Mouse (Mus musculus): ENCODE results near the gene Chuk. TPM values are rescaled to one million over a fixed set of nuclear protein-coding genes. Genes with fewer than 3 reads are reported as not detected.

Chuk gene
- polyA plus RNA-seq, 1 experiment from 2014 or later, result 65.8 TPM

GRCm38 (mm10) chr19:44100840-44101239 lies 6.4 kb downstream of the Chuk start:
- Histone ChIP-seq H3K36me3 (peaks cover 40% of the 10 kb centered on the region), H3K9ac (replicated peaks) (no peak overlapping the region), H3K9me3 (0 out of 2 replicates have a peak, but pooled peaks cover 2% of the 10 kb centered on the region), H3K27me3 (no peaks in the 10 kb centered on the region), H3K4me3 (no peak overlapping the region), H3K4me1 (0 out of 2 replicates have a peak, but pooled peaks cover 8% of the 10 kb centered on the region), H3K27ac (replicated peaks) (no peak overlapping the region), H3K4me2 (replicated peaks) (no peak overlapping the region)
- ATAC-seq (ENCODE audit: low FRiP score, low read depth), result no peak

- whole genome bisulfite sequencing, result 17% methylated on average over 3 of the region's 3 CpGs
- peaks cover 55% of the 10 kb centered on the region for H3K36me3 ChIP-seq
Observed at GRCm38 (mm10) chr19:44086278-44086677, 21.0 kb downstream of the Chuk start.

DNA sequence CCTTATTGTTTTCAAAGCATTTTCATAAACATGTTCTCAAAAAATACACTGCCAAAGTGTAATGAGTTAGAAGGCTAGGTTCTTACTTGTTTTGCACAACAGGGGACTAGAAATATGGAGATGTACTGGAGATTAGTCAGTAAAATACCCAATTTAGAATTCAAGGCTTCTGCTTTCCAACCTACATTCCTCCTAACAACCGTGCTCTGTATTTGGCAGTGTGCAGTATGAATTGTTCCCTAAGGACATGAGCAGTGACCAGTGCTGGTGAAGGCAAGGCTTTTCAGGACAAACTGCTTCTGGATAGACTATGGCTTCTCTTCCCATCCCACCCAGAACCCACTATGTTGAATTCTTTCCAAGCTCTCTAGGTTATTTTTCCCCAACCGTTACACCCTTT lies 26.4 kb downstream of the Chuk start:
- Histone ChIP-seq H3K36me3 (peaks cover 67% of the 10 kb centered on the region), H3K27ac (replicated peaks) (no peak overlapping the region), H3K4me2 (replicated peaks) (no peak overlapping the region), H3K9ac (replicated peaks) (no peak overlapping the region), H3K9me3 (no peaks in the 10 kb centered on the region), H3K4me1 (no peaks in the 10 kb centered on the region), H3K4me3 (no peak overlapping the region), H3K27me3 (no peaks in the 10 kb centered on the region)
- 81% methylated on average over 2 of the region's 2 CpGs for WGBS
- ATAC-seq (ENCODE audit: low FRiP score, low read depth), result no peak

More at GRCm38 (mm10) chr19:44086278-44086677, 21.0 kb downstream of the Chuk start:
- no peak for ATAC-seq (ENCODE audit: low FRiP score, low read depth)
- 0 out of 2 replicates have a peak, but pooled peaks cover 4% of the 10 kb centered on the region for H3K4me1 ChIP-seq
- no peak overlapping the region for H3K27ac ChIP-seq (replicated peaks)
- H3K4me3 ChIP-seq, result no peak overlapping the region
- no peaks in the 10 kb centered on the region for H3K27me3 ChIP-seq
- no peaks in the 10 kb centered on the region for H3K9me3 ChIP-seq
- H3K4me2 ChIP-seq (replicated peaks), result no peak overlapping the region
- H3K9ac ChIP-seq (replicated peaks), result no peak overlapping the region

DNA sequence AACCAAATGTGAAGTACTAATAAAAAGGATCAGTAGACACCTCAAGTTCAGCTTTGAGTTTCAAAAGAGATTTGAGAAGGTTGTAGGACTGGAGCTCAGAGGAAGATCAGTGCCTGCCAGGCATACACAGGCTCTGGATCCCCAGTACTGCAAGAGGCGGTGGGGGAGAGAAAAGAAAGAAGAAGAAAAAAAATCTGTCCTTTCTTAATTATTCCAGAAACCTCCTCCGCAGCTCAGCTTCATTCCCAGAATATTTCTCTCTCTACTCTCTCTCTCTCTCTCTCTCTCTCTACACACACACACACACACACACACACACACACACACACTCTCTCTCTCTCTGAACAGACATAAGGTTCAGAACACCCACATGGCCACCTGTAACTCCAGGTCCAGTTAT lies 27.3 kb downstream of the Chuk start:
- WGBS, result 85% methylated on average over 2 of the region's 2 CpGs
- H3K36me3 ChIP-seq, result peaks cover 71% of the 10 kb centered on the region
- H3K4me2 ChIP-seq (replicated peaks), result no peak overlapping the region
- H3K27me3 ChIP-seq, result no peaks in the 10 kb centered on the region
- no peak for ATAC-seq (ENCODE audit: low FRiP score, low read depth)
- no peak overlapping the region for H3K4me3 ChIP-seq
- H3K9ac ChIP-seq (replicated peaks), result no peak overlapping the region
- no peaks in the 10 kb centered on the region for H3K4me1 ChIP-seq
- no peak overlapping the region for H3K27ac ChIP-seq (replicated peaks)
- no peaks in the 10 kb centered on the region for H3K9me3 ChIP-seq

DNA sequence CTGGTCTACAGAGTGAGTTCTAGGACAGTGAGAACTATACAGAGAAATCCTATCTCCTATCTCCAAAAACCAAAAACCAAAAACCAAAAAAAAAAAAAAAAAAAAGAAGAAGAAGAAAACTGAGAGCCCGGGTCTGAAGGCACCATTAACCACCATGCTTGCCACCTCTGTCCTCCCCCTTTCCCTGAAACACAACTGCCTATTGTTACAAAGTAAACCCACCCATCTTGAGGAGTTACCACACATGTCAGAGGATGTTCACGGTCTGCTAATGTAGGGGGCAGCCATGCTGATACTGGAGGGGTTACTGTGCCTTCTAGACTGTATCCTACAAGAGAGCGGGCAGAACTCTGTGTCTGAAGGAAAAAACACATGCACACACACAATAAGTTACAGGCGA lies 30.3 kb downstream of the Chuk start:
- H3K9ac ChIP-seq (replicated peaks), result no peak overlapping the region
- H3K4me1 ChIP-seq, result no peaks in the 10 kb centered on the region
- ATAC-seq (ENCODE audit: low FRiP score, low read depth), result no peak
- H3K27ac ChIP-seq (replicated peaks), result no peak overlapping the region
- H3K4me2 ChIP-seq (replicated peaks), result no peak overlapping the region
- no peaks in the 10 kb centered on the region for H3K27me3 ChIP-seq
- peaks cover 59% of the 10 kb centered on the region for H3K36me3 ChIP-seq
- 93% methylated on average over 4 of the region's 4 CpGs for WGBS
- H3K9me3 ChIP-seq, result no peaks in the 10 kb centered on the region
- H3K4me3 ChIP-seq, result no peak overlapping the region

GRCm38 (mm10) chr19:44076457-44076856 lies 30.8 kb downstream of the Chuk start:
- H3K4me2 ChIP-seq (replicated peaks), result no peak overlapping the region
- ATAC-seq (ENCODE audit: low FRiP score, low read depth), result no peak
- H3K27ac ChIP-seq (replicated peaks), result no peak overlapping the region
- H3K9ac ChIP-seq (replicated peaks), result no peak overlapping the region
- H3K36me3 ChIP-seq, result peaks cover 58% of the 10 kb centered on the region
- no peaks in the 10 kb centered on the region for H3K27me3 ChIP-seq
- 90% methylated on average over 9 of the region's 9 CpGs for WGBS
- no peaks in the 10 kb centered on the region for H3K4me1 ChIP-seq
- H3K9me3 ChIP-seq, result no peaks in the 10 kb centered on the region
- H3K4me3 ChIP-seq, result no peak overlapping the region

DNA sequence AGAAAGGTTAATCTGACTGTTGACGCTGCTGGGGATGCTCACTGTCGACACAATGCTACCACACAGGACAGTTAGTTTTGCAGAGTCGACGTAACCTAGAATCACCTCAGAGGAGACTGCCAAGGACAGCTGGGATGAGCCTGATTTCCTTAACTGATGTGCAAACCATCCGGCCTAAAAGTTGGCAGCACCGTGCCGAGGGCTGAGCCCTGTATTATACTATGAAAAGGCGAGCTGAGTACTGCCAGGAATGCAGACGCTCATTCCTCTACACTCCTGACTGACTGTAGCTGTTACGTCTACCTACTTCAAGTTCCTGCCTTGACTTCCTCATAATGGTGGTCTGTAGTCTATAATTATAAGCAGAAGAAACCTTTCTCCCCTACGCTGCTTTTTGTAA lies 32.3 kb downstream of the Chuk start:
- Histone ChIP-seq H3K27me3 (no peaks in the 10 kb centered on the region), H3K36me3 (peaks cover 49% of the 10 kb centered on the region), H3K4me1 (peaks cover 1% of the 10 kb centered on the region; the same call in 1 of the 2 replicates), H3K4me3 (no peak overlapping the region), H3K27ac (replicated peaks) (no peak overlapping the region), H3K9me3 (no peaks in the 10 kb centered on the region), H3K4me2 (replicated peaks) (no peak overlapping the region), H3K9ac (replicated peaks) (no peak overlapping the region)
- WGBS, result 84% methylated on average over 11 of the region's 11 CpGs
- ATAC-seq (ENCODE audit: low FRiP score, low read depth), result no peak

- no peak overlapping the region for H3K27ac ChIP-seq (replicated peaks)
- no peaks in the 10 kb centered on the region for H3K27me3 ChIP-seq
- WGBS, result 64% methylated on average over 5 of the region's 5 CpGs
- no peak overlapping the region for H3K4me2 ChIP-seq (replicated peaks)
- H3K4me3 ChIP-seq, result no peak overlapping the region
- H3K9me3 ChIP-seq, result no peaks in the 10 kb centered on the region
- peaks cover 14% of the 10 kb centered on the region for H3K36me3 ChIP-seq
- no peak overlapping the region for H3K9ac ChIP-seq (replicated peaks)
- H3K4me1 ChIP-seq, result peaks cover 12% of the 10 kb centered on the region
- ATAC-seq (ENCODE audit: low FRiP score, low read depth), result no peak
Observed at GRCm38 (mm10) chr19:44071166-44071565, 36.1 kb downstream of the Chuk start.

DNA sequence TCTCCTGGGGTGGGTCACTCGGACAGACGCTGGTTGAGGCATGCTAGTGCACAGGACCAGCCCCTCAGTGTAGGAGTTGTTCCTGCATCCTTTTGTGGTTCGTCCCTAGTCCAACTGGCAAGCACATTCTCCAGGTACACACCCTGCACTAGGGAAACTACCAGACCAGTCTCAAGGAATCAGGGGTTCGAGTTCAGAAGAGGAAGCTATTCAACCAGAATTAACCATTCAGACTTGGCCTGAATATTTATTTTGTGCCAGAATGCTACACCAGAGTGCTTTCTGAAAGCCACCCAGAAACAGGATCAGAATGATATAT lies 37.4 kb downstream of the Chuk start:
- ATAC-seq (ENCODE audit: low FRiP score, low read depth), result no peak
- Histone ChIP-seq H3K4me3 (peak overlapping the region; percentile 72), H3K27me3 (no peaks in the 10 kb centered on the region), H3K27ac (replicated peaks) (peak overlapping the region; percentile 52), H3K36me3 (peaks cover 1% of the 10 kb centered on the region), H3K4me1 (peaks cover 12% of the 10 kb centered on the region), H3K4me2 (replicated peaks) (peak overlapping the region; percentile 81), H3K9me3 (no peaks in the 10 kb centered on the region), H3K9ac (replicated peaks) (peak overlapping the region; percentile 76)
- 3% methylated on average over 4 of the region's 4 CpGs for WGBS

DNA sequence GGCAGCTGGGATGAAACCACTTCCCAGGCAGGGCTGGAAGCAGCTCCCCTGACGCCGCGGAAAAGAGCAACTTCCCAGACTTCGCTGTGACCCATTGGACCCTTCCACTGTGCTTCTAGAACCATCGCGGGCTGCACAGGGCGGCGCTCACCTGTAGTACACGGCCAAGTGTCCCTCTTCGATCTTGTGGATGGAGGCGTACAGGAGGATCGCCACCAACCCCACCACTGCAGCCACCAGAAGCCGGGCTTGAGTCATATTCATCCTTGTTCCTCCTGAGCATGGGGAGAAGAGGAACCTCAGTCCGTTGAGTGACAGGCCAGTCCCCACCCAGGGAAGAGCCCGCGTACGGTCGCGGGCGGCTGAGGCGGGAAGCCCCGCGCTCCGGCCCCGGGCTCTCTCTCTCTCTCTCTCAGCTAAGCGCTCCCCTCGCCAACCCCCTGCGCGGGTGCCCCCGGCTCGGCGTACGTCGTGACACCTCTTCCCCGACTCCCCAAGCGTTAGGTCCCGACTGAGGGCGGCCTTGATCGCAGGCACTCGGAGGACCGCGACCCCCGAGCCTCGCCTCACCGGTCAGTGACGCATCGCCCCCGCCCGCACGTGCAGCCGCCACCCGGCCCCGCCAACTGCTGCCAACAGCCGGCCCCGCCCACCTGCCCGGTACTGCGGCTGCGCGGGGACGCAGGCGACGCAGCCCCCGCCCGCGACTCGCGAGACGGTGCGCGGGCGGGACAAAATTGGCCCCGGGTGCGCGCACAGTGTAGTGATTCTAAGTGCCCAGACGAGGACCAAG lies 38.0 kb downstream of the Chuk start, which contains the start of gene Erlin1:
Erlin1 (minus strand) TSS at position 665 of the 793 bp plus-strand sequence.
- peak within 1 kb of the TSS; percentile 52 for H3K27ac ChIP-seq (replicated peaks)
- H3K27me3 ChIP-seq, result no peaks in the 10 kb centered on the region
- peak within 1 kb of the TSS; percentile 76 for H3K9ac ChIP-seq (replicated peaks)
- peak within 1 kb of the TSS; percentile 81 for H3K4me2 ChIP-seq (replicated peaks)
- H3K36me3 ChIP-seq, result no peaks in the 10 kb centered on the region
- ATAC-seq (ENCODE audit: low FRiP score, low read depth), result peak; percentile 93
- H3K4me1 ChIP-seq, result peaks cover 12% of the 10 kb centered on the region
- under 1% methylated on average over 75 of the region's 75 CpGs for WGBS
- H3K9me3 ChIP-seq, result no peaks in the 10 kb centered on the region
- H3K4me3 ChIP-seq, result peak within 1 kb of the TSS; percentile 72

GRCm38 (mm10) chr19:44068232-44068631 lies 39.0 kb downstream of the Chuk start:
- Histone ChIP-seq H3K27ac (replicated peaks) (no peak overlapping the region), H3K4me3 (peak overlapping the region; percentile 72; the same call in 1 of the 2 replicates), H3K4me1 (peaks cover 12% of the 10 kb centered on the region), H3K9ac (replicated peaks) (no peak overlapping the region), H3K4me2 (replicated peaks) (peak overlapping the region; percentile 81), H3K27me3 (no peaks in the 10 kb centered on the region), H3K9me3 (no peaks in the 10 kb centered on the region), H3K36me3 (no peaks in the 10 kb centered on the region)
- WGBS, result 93% methylated on average over 4 of the region's 4 CpGs
- ATAC-seq (ENCODE audit: low FRiP score, low read depth), result no peak

- H3K27me3 ChIP-seq, result no peaks in the 10 kb centered on the region
- H3K4me3 ChIP-seq, result no peak overlapping the region
- H3K9me3 ChIP-seq, result no peaks in the 10 kb centered on the region
- H3K9ac ChIP-seq (replicated peaks), result no peak overlapping the region
- WGBS, result 86% methylated on average over 9 of the region's 9 CpGs
- ATAC-seq (ENCODE audit: low FRiP score, low read depth), result no peak
- no peak overlapping the region for H3K4me2 ChIP-seq (replicated peaks)
- H3K27ac ChIP-seq (replicated peaks), result no peak overlapping the region
- peaks cover 12% of the 10 kb centered on the region for H3K4me1 ChIP-seq
- no peaks in the 10 kb centered on the region; the same call in 1 of the 2 replicates for H3K36me3 ChIP-seq
Observed at GRCm38 (mm10) chr19:44067323-44068049, 39.8 kb downstream of the Chuk start.
